Mouse (Mus musculus) midbrain, embryonic 15.5 days (tissue): Measurements from ENCODE around the gene Zfp748. TPM values are rescaled to one million over a fixed set of nuclear protein-coding genes. Genes with fewer than 3 reads are reported as not detected.

ENCODE experiments used
- ATAC-seq: fragments of 200-750 bp; cut with Nextera tagmentation; replicated peaks from 2 replicates; pipeline ENCODE4 v1.8.0; 2017; ENCODE audit warnings: moderate TSS enrichment
- H3K27ac ChIP-seq: fragments of 300-500 bp; sonication (generic); 2 replicates; pipeline ENCODE4 v1.5.1; 2015; ENCODE audit warnings: mild to moderate bottlenecking, inconsistent platforms
- H3K27me3 ChIP-seq: fragments of 300-500 bp; sonication (generic); replicated peaks from 2 replicates; pipeline ENCODE4 v1.6.1; 2015; ENCODE audit warnings: inconsistent platforms
- H3K36me3 ChIP-seq: fragments of 300-500 bp; sonication (generic); replicated peaks from 2 replicates; pipeline ENCODE4 v1.6.1; 2015; ENCODE audit warnings: inconsistent platforms
- H3K4me1 ChIP-seq: fragments of 300-500 bp; sonication (generic); 2 replicates; pipeline ENCODE4 v1.6.1; 2015; ENCODE audit warnings: inconsistent platforms
- H3K4me2 ChIP-seq: fragments of 300-500 bp; sonication (generic); 2 replicates; pipeline ENCODE4 v1.6.1; 2015; ENCODE audit warnings: inconsistent platforms, mild to moderate bottlenecking, moderate library complexity
- H3K4me3 ChIP-seq: fragments of 300-500 bp; sonication (generic); 2 replicates; pipeline ENCODE4 v1.5.1; 2015; ENCODE audit warnings: mild to moderate bottlenecking, inconsistent platforms
- H3K9ac ChIP-seq: fragments of 300-500 bp; sonication (generic); 2 replicates; pipeline ENCODE4 v1.6.1; 2015; ENCODE audit warnings: mild to moderate bottlenecking, inconsistent platforms
- H3K9me3 ChIP-seq: fragments of 300-500 bp; sonication (generic); 2 replicates; pipeline ENCODE4 v1.6.1; 2016; ENCODE audit warnings: inconsistent platforms
- WGBS: fragments of 180-500 bp; shearing (Covaris S2); methylation state at CpG from one replicate; pipeline ENCODE4 v1.1.7; 2015; ENCODE audit warnings: mixed read lengths; 5-methylcytosine and 5-hydroxymethylcytosine counted together
- polyA plus RNA-seq: library from polyadenylated mRNA; unstranded; fragments of >200 nt; fragmentation: Nextera tagmentation; extraction: Ambion mirVana; gene quantifications from 2 replicates; pipeline ENCODE4 v1.2.1, GENCODE M21; 2015

Gene Zfp748
- 13.4 and 14.7 TPM in 2 replicates for polyA plus RNA-seq

DNA sequence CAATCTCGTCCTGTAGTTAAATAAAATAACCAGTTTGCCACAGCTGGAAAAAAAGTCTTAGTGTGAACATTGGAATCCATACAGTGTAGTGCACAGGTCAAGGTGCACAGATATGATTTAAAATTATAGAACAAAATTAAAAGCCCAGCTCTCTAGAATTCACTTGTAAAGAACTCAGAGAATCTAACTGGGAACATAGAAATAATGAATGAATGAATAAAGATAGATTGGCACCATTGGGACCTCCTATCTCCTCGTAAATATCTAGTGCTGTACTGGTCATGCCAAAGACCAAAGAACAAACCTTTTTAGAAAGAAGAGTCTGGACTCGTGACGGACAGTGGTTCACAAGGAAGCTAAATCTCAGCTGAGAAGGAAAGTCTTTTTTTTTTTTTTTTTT is at the start of gene Zfp748:
TSS of gene Zfp748 (minus strand) at position 101 of the 400 bp plus-strand sequence.
- ATAC-seq, result peak; percentile 24; the same call in 1 of the 2 replicates
- no peaks in the 10 kb centered on the region for H3K36me3 ChIP-seq
- no peaks in the 10 kb centered on the region for H3K27me3 ChIP-seq
- H3K9ac ChIP-seq, result peak within 1 kb of the TSS; percentile 69
- H3K4me3 ChIP-seq, result peak within 1 kb of the TSS; percentile 64
- 73% methylated on average over 4 of the region's 4 CpGs for WGBS
- H3K4me2 ChIP-seq, result peak within 1 kb of the TSS; percentile 73
- H3K27ac ChIP-seq, result peak within 1 kb of the TSS; percentile 85
- H3K4me1 ChIP-seq, result peaks cover 20% of the 10 kb centered on the region
- no peaks in the 10 kb centered on the region for H3K9me3 ChIP-seq

DNA sequence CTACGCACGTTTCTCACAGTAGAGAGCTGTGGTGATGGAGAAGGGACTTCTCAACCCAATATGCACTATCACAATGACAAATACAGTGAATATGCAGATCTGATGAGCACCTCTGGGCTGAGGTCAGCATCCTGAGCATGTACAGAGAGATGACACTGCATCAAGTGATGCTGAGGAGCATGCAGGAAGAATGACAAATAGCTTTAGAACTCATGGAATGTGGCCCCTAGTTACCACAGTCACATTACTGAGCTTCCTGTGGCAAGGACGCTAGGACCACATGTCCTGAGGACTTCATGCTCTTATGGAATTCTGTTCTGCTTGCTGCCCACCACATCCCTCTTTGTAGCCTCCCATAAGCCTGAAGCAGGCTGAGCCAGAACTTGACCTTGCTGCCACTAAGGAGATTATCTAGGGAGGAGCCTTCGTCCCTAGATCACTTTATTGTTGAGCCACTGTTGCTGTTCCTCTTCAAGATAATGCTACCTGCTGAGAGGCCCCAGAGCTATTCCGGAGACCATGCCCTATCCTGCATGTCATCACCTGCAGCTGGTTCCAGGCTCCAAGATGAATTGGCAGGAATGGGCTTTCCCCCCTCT is 19.1 kb upstream of the Zfp748 start:
- no peak overlapping the region for H3K4me3 ChIP-seq
- no peak for ATAC-seq
- H3K9me3 ChIP-seq, result no peaks in the 10 kb centered on the region
- 66% methylated on average over 5 of the region's 5 CpGs for WGBS
- no peak overlapping the region for H3K4me2 ChIP-seq
- H3K27ac ChIP-seq, result no peak overlapping the region
- H3K36me3 ChIP-seq, result no peaks in the 10 kb centered on the region
- no peaks in the 10 kb centered on the region for H3K27me3 ChIP-seq
- no peak overlapping the region for H3K9ac ChIP-seq
- no peaks in the 10 kb centered on the region for H3K4me1 ChIP-seq

- Histone ChIP-seq H3K36me3 (no peaks in the 10 kb centered on the region), H3K4me3 (peak overlapping the region; percentile 64), H3K27ac (peak overlapping the region; percentile 85), H3K27me3 (no peaks in the 10 kb centered on the region), H3K9me3 (no peaks in the 10 kb centered on the region), H3K9ac (peak overlapping the region; percentile 69), H3K4me1 (peaks cover 20% of the 10 kb centered on the region), H3K4me2 (peak overlapping the region; percentile 73)
- peak; percentile 99 for ATAC-seq
- under 1% methylated on average over 44 of the region's 44 CpGs for WGBS
These were observed 904 bp downstream of the Zfp748 start for GRCm38 (mm10) chr13:67552505-67553346.

DNA sequence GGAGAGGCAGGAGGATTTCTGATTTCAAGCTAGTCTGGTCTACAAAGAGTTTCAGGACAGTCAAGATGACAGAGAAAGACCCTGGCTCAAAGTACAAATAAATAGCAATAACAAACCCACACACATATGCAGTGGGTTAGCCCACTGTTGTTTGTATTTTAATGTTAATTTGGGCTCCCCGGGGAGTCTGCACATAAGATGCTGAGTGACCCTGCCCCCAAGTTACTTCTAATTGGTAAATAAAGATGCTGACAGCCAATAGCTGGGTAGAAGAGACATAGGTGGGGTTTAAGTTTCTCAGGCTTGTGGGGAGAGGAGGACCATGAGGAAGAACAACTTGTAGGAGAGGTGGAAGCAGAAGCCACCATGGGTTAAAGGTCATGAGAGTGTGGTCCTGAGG is 7.7 kb downstream of the Zfp748 start:
- Histone ChIP-seq H3K4me2 (no peak overlapping the region), H3K36me3 (peaks cover 39% of the 10 kb centered on the region)

DNA sequence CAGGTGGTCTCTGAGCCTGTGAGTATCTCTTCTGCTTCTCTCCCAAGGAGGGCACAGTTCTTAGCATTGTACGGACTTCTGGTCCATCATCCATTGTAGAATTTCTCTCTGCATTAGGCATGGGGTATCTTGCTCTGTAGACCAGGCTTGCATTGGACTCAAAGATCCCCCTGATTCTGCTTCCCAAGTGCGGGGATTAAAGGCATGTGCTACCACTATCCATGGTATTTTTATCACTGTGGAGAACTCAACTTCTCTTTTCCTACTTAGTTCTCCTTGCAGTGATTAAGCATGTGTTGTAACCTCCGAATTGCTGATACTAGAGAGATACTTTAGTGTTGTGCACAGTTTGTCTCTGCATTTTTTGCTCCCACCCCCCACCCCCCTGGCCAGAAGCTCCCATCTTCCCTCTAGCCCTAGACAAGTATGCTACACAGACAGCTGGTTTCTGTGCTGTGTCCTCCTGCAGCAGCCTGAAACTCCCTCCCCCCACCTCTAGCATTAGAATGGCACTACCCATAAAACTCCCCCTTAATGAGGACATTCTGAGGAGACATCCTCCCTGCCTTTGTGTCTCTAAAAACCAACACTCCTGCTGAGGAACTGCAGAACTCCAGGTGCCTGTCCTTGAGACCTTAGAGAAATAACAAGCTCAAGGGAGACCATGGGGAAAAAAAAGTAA is 26.4 kb downstream of the Zfp748 start:
- WGBS, result 70% methylated on average over 3 of the region's 3 CpGs
- H3K36me3 ChIP-seq, result no peaks in the 10 kb centered on the region
- H3K4me1 ChIP-seq, result peaks cover 26% of the 10 kb centered on the region
- H3K4me2 ChIP-seq, result no peak overlapping the region
- H3K9ac ChIP-seq, result no peak overlapping the region
- H3K9me3 ChIP-seq, result no peaks in the 10 kb centered on the region
- no peak overlapping the region for H3K4me3 ChIP-seq
- H3K27me3 ChIP-seq, result no peaks in the 10 kb centered on the region
- H3K27ac ChIP-seq, result no peak overlapping the region
- no peak for ATAC-seq

More for the DNA sequence above, 7.7 kb downstream of the Zfp748 start:
- Histone ChIP-seq H3K27me3 (no peaks in the 10 kb centered on the region), H3K9me3 (no peaks in the 10 kb centered on the region), H3K4me3 (no peak overlapping the region), H3K27ac (no peak overlapping the region), H3K4me1 (0 out of 2 replicates have a peak, but pooled peaks cover under 1% of the 10 kb centered on the region), H3K9ac (no peak overlapping the region)
- ATAC-seq, result no peak
- WGBS, result 89% methylated on average over 1 of the region's 1 CpGs

GRCm38 (mm10) chr13:67525753-67526410 is 27.7 kb downstream of the Zfp748 start, which contains the start of the genes Gm26965 and Zfp87:
TSS of gene Gm26965 (minus strand) at chr13:67526151.
TSS of gene Zfp87 (minus strand) at chr13:67526177.
- Histone ChIP-seq H3K27me3 (no peaks in the 10 kb centered on the region), H3K4me1 (peaks cover 26% of the 10 kb centered on the region), H3K36me3 (peaks cover 8% of the 10 kb centered on the region; the same call in 1 of the 2 replicates), H3K4me3 (peak within 1 kb of the TSS; percentile 78), H3K9ac (peak within 1 kb of the TSS; percentile 79), H3K9me3 (no peaks in the 10 kb centered on the region), H3K4me2 (peak within 1 kb of the TSS; percentile 95), H3K27ac (peak within 1 kb of the TSS; percentile 82)
- whole genome bisulfite sequencing, result under 1% methylated on average over 27 of the region's 27 CpGs
- peak; percentile 99 for ATAC-seq

GRCm38 (mm10) chr13:67500908-67501307 is 52.7 kb downstream of the Zfp748 start:
- H3K36me3 ChIP-seq, result no peaks in the 10 kb centered on the region
- no peaks in the 10 kb centered on the region for H3K9me3 ChIP-seq
- 0 out of 2 replicates have a peak, but pooled peaks cover 2% of the 10 kb centered on the region for H3K27me3 ChIP-seq
- no peak overlapping the region for H3K4me2 ChIP-seq
- peaks cover 9% of the 10 kb centered on the region for H3K4me1 ChIP-seq
- peak overlapping the region; percentile 16; the same call in 1 of the 2 replicates for H3K27ac ChIP-seq
- peak; percentile 62 for ATAC-seq
- 85% methylated on average over 1 of the region's 1 CpGs for WGBS
- H3K9ac ChIP-seq, result no peak overlapping the region
- no peak overlapping the region for H3K4me3 ChIP-seq

DNA sequence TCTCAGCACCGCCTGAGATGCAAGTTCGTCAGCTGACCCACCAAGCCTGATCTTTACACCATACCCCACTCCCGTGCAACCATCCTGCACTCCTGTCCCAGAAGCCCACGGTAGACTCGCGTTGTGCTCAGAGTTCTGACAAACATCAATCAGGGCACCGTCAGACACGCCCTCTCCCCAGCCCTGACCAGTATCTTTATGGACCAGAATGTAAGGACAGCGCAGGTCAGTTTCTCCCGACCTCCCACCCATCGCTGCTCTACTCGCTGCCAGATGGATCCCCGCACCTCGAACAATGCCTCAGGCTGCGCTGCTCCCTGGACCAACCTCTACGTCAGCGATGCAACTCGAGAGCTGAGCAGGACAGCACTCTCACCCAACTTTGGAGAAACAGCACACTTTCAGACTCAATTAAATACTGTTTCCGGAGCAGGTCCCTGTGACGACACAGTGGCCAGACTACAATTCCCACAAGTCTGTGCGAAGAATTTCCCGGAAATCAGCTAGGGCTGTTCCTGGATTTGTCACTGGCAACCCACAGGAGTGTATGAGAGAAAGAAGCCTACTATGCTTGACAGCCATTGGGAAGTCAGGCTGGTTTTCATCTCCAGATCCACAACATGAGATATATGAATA is 53.4 kb downstream of the Zfp748 start, which contains the start of gene Zfp58:
TSS of gene Zfp58 (minus strand) at position 472 of the 636 bp plus-strand sequence.
- H3K4me2 ChIP-seq, result peak within 1 kb of the TSS; percentile 80
- H3K27me3 ChIP-seq, result 0 out of 2 replicates have a peak, but pooled peaks cover 2% of the 10 kb centered on the region
- H3K36me3 ChIP-seq, result peaks cover 2% of the 10 kb centered on the region
- H3K4me3 ChIP-seq, result peak within 1 kb of the TSS; percentile 74
- WGBS, result under 1% methylated on average over 22 of the region's 22 CpGs
- H3K27ac ChIP-seq, result peak within 1 kb of the TSS; percentile 16; the same call in 1 of the 2 replicates
- peak; percentile 98 for ATAC-seq
- peak within 1 kb of the TSS; percentile 53 for H3K9ac ChIP-seq
- H3K4me1 ChIP-seq, result peaks cover 9% of the 10 kb centered on the region
- H3K9me3 ChIP-seq, result no peaks in the 10 kb centered on the region

DNA sequence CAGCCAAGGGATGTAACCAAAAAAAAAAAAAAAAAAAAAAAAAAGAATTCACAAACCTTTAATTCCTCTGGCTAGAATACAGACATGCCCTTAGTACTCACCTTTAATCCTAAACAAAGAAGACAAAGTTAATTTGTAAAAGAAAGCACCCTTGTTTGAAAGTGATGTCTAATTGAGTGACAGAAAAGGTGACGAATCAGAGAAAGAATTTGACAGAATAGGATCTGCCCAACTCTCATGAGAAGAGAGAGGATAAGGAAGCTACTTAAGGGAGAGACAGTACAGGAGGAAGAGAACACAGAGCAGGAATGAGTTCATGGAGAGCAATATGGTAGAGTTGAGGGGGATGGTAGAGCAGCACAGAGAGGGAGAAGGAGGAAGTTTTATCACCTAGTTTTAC is 58.0 kb downstream of the Zfp748 start:
- Histone ChIP-seq H3K36me3 (peaks cover 42% of the 10 kb centered on the region), H3K9me3 (peaks cover 14% of the 10 kb centered on the region), H3K4me3 (no peak overlapping the region), H3K27me3 (no peaks in the 10 kb centered on the region), H3K4me1 (peaks cover 9% of the 10 kb centered on the region), H3K9ac (no peak overlapping the region), H3K27ac (no peak overlapping the region), H3K4me2 (no peak overlapping the region)
- ATAC-seq, result no peak
- WGBS, result 98% methylated on average over 1 of the region's 1 CpGs
